Mouse (Mus musculus) neural tube, embryonic 15.5 days (tissue): ENCODE data around the gene Srarp. TPM values are rescaled to one million over a fixed set of nuclear protein-coding genes. Genes with fewer than 3 reads are reported as not detected.

Experiments
- ATAC-seq: fragments of 200-750 bp; cut with Nextera tagmentation; 2 replicates; pipeline ENCODE4 v1.8.0; 2017; ENCODE audit warnings: mild to moderate bottlenecking, moderate TSS enrichment, moderate library complexity; ENCODE audit not compliant: low FRiP score
- H3K27ac ChIP-seq: fragments of 300-500 bp; sonication (generic); replicated peaks from 2 replicates; pipeline ENCODE4 v1.5.1; 2015; ENCODE audit warnings: mild to moderate bottlenecking, inconsistent platforms
- H3K27me3 ChIP-seq: fragments of 300-500 bp; sonication (generic); replicated peaks from 2 replicates; pipeline ENCODE4 v1.6.1; 2015; ENCODE audit warnings: inconsistent platforms
- H3K36me3 ChIP-seq: fragments of 300-500 bp; sonication (generic); 2 replicates; pipeline ENCODE4 v1.6.1; 2015; ENCODE audit warnings: inconsistent platforms
- H3K4me1 ChIP-seq: fragments of 300-500 bp; sonication (generic); 2 replicates; pipeline ENCODE4 v1.6.1; 2015; ENCODE audit warnings: inconsistent platforms
- H3K4me2 ChIP-seq: fragments of 300-500 bp; sonication (generic); 2 replicates; pipeline ENCODE4 v1.6.1; 2015; ENCODE audit warnings: inconsistent platforms, mild to moderate bottlenecking, moderate library complexity
- H3K4me3 ChIP-seq: fragments of 300-500 bp; sonication (generic); replicated peaks from 2 replicates; pipeline ENCODE4 v1.5.1; 2015; ENCODE audit warnings: mild to moderate bottlenecking, inconsistent platforms
- H3K9ac ChIP-seq: fragments of 300-500 bp; sonication (generic); replicated peaks from 2 replicates; pipeline ENCODE4 v1.6.1; 2015; ENCODE audit warnings: mild to moderate bottlenecking, inconsistent platforms
- H3K9me3 ChIP-seq: fragments of 300-500 bp; sonication (generic); replicated peaks from 2 replicates; pipeline ENCODE4 v1.6.1; 2016; ENCODE audit warnings: inconsistent platforms
- WGBS: fragments of 180-500 bp; shearing (Covaris S2); methylation state at CpG from one replicate; pipeline ENCODE4 v1.1.7; 2015; ENCODE audit warnings: mixed read lengths; 5-methylcytosine and 5-hydroxymethylcytosine counted together
- polyA plus RNA-seq: library from polyadenylated mRNA; unstranded; fragments of >200 nt; fragmentation: Nextera tagmentation; extraction: Ambion mirVana; gene quantifications from 2 replicates; pipeline ENCODE4 v1.2.1, GENCODE M21; 2015

The Srarp gene
- polyA plus RNA-seq, 1 experiment from 2014 or later: 0.58 TPM

DNA sequence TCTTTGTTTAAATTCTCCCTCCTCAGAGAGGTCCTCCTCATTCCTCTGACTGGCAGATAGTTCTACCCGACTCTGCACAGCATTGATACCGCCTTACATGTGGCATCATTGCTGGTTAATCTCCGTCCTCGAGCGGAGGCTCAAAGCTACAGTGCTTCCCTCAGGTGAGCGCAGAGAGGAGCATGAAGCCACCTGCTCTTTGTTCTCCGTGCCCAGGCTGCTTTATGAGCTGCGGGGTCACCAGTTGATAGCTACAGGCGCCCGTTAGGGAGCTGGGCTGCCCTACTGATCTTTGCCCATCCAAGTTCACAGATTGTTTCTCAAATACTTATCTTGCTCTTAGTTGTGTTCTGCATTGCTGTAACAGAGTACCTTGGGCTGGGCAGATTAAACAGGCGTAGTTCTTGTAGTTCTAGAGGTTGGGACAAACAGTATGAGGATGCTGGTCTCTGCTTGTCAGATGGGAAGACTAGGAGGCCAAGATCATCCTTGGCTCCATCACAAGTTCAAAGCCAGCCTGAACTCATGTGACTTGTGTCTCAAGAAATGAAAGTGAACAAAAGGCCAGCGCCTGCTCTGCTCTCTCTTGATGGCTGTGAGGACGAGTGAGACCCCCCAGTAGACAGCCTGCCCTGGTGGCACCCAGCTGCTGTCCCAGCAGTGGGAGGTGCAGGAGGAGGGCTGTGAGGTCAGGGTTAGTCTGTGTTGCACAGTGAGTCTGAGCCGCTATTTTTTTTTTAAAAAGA, 20.5 kb upstream of the Srarp start:
- WGBS: 94% methylated on average over 14 of the region's 14 CpGs
- H3K9me3 ChIP-seq: no peaks in the 10 kb centered on the region
- H3K27ac ChIP-seq: no peak overlapping the region
- H3K4me3 ChIP-seq: no peak overlapping the region
- peaks cover 21% of the 10 kb centered on the region for H3K4me1 ChIP-seq
- ATAC-seq: no peak
- peaks cover 25% of the 10 kb centered on the region for H3K36me3 ChIP-seq
- no peak overlapping the region for H3K9ac ChIP-seq
- H3K4me2 ChIP-seq: no peak overlapping the region
- no peaks in the 10 kb centered on the region for H3K27me3 ChIP-seq

DNA sequence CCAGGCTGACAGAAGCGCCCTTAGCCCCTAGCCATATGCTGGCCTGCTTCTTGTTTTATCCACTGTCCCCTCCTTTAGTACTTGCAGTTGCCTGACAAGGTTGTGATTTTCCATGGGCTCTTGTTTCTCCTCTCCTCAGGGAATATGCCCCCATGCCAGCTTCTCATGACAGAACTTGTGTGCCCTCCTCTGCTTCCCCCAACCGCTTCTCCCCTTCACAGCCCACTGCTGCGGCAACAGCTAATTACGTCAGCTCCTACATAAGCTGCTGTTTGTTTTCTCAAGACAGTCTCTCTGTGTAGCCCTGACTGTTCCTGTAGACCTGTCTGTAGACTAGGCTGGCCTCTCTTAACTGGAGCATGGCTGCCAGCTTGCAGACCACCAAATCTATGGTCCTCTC, 19.6 kb upstream of the Srarp start:
- no peak overlapping the region for H3K9ac ChIP-seq

DNA sequence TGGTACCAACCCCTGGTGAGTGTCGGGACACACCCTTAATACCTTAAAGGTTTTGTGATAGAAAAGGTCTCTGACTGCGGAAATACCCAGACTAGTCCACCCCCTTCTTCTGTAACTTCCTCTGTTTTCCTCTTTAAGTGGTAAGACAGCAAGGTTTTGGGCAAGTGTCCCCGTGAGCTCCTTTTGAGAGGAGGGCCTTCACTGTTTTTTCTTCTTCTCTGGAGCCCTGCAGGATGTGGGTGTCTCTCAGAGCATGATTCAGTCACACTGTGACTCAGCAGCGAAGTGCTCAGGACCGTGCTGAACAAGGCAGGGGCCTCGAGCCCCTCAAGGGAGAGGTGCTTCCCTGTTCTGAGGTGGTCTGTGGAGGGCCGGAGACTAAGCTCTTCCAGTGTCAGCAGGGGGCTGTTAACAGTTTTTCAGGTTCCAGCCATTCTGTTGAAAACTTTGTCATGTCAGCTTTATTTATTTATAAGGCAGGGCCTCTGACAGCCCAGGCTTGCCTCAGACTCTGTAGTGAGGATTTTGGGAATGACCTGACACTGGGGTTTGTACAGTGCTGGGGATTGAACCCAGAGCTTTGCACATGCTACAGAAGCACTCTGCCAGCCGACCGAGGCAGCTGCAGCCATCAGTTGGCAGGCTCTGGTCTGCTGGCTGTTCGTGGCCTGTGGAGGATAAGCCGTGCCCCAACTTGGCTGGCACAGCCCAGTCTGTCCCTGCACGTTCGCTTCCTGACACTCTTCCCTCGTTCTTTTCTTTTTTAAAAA, 18.9 kb upstream of the Srarp start:
- peaks cover 34% of the 10 kb centered on the region for H3K36me3 ChIP-seq
- 80% methylated on average over 14 of the region's 14 CpGs for WGBS
- no peak for ATAC-seq

More for the DNA sequence above, 19.6 kb upstream of the Srarp start:
- H3K4me2 ChIP-seq: no peak overlapping the region
- ATAC-seq: no peak
- peaks cover 29% of the 10 kb centered on the region for H3K36me3 ChIP-seq
- H3K27ac ChIP-seq: no peak overlapping the region
- no peak overlapping the region for H3K4me3 ChIP-seq
- WGBS: 82% methylated on average over 4 of the region's 4 CpGs
- peaks cover 17% of the 10 kb centered on the region; the same call in 1 of the 2 replicates for H3K4me1 ChIP-seq
- H3K9me3 ChIP-seq: no peaks in the 10 kb centered on the region
- no peaks in the 10 kb centered on the region for H3K27me3 ChIP-seq

DNA sequence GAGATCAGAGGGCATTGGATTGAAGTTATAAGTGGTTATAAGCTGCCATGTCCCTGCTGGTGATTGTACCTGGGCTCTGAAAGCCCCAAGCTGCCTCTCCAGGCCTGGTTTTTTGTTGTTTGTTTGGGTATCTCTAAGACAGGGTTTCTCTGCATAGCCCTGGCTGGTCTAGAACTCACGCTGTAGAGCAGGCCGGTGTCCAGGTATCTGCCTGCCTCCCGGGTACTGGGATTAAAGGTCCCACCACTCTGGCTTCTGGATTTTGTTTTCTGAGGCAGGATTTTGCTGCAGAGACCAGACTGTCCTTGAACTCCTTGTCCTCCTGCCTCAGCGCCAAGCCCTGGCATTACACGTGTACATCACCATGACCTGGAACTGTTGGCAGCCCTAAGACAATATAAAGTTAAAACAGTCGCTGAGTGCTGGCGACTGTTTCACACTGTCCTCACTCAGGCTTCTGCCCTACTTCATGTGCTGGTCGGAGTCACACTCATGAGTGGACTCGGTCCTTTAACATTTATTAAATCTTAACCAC, 16.1 kb upstream of the Srarp start:
- 96% methylated on average over 9 of the region's 9 CpGs for WGBS
- H3K27ac ChIP-seq: no peak overlapping the region
- no peaks in the 10 kb centered on the region for H3K9me3 ChIP-seq
- H3K27me3 ChIP-seq: no peaks in the 10 kb centered on the region
- H3K4me3 ChIP-seq: no peak overlapping the region
- H3K4me1 ChIP-seq: peaks cover 8% of the 10 kb centered on the region; the same call in 1 of the 2 replicates
- H3K4me2 ChIP-seq: no peak overlapping the region
- peaks cover 58% of the 10 kb centered on the region for H3K36me3 ChIP-seq
- no peak for ATAC-seq
- no peak overlapping the region for H3K9ac ChIP-seq

More for the DNA sequence above, 18.9 kb upstream of the Srarp start:
- H3K4me2 ChIP-seq: no peak overlapping the region
- no peaks in the 10 kb centered on the region for H3K9me3 ChIP-seq
- no peak overlapping the region for H3K9ac ChIP-seq
- no peak overlapping the region for H3K4me3 ChIP-seq
- no peaks in the 10 kb centered on the region for H3K27me3 ChIP-seq
- no peak overlapping the region for H3K27ac ChIP-seq
- H3K4me1 ChIP-seq: peaks cover 17% of the 10 kb centered on the region; the same call in 1 of the 2 replicates

DNA sequence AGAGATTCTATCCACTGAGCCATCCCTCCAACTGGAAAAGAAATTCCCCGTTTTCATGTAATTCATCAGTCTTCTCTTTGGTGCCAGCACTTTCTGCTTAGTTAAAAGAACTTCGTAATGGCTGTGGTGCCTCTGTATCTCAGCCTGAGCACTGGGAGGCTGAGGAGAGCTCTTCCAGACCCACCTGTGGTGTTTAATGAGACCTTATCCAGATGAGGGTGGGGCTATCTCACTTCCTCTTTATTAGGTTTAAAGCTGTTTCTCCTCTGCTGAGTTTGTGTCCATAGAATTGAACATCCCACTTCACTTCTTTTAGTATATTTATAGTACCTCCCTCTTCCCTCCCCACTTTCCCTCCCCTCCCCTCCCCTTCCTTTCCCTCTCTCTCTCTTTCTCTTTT, 15.3 kb upstream of the Srarp start:
- no peaks in the 10 kb centered on the region for H3K27me3 ChIP-seq
- H3K4me3 ChIP-seq: no peak overlapping the region
- peaks cover 61% of the 10 kb centered on the region for H3K36me3 ChIP-seq
- H3K9me3 ChIP-seq: no peaks in the 10 kb centered on the region
- H3K27ac ChIP-seq: no peak overlapping the region
- H3K4me2 ChIP-seq: no peak overlapping the region
- WGBS: 87% methylated on average over 2 of the region's 2 CpGs
- no peak for ATAC-seq
- H3K4me1 ChIP-seq: peaks cover 13% of the 10 kb centered on the region
- H3K9ac ChIP-seq: no peak overlapping the region

DNA sequence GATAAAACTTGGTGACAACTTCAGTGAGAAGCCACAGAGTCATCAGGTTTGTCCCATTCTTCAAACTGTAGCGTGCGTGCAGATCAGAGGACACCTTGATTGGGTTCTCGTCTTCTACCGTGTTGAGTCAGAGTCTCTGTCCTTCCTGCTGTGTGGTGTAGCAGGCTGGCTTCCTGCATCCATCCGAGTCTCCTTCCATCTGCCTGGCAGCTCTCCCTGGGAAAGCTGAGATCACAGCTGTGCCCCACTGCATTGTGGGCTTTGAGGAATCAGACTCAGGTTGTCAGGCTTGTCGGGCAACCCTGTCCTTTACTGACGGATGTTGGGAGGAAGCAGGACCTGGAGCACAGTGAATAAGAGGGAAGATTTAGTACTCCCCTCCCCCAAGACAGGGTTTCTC, 10.3 kb upstream of the Srarp start:
- no peak overlapping the region for H3K4me2 ChIP-seq
- 69% methylated on average over 7 of the region's 7 CpGs for WGBS

DNA sequence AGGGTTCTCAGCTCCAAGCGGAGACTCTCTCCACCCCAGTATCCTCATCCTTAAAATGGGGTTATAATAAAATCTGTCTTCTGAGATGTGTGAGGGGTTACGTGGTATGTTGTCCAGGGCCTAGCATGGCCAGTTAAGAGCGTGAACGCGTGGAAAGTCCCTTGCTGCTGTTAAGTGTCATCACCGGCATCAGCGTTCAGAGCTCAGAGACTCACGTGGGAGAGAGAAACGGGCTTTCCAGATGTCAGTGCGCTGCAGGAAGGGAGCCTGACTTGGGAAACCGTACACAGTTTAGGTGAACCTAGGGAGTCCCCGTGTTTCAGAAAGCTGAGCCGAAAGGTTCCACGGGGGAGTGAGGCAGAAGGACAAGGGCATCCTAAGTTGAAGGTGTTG, 9.4 kb upstream of the Srarp start:
- peak overlapping the region; percentile 87 for H3K27ac ChIP-seq
- ATAC-seq: 0 out of 2 replicates have a peak, but pooled peaks have one; percentile 1
- H3K4me2 ChIP-seq: peak overlapping the region; percentile 73
- WGBS: 13% methylated on average over 14 of the region's 14 CpGs
- H3K9ac ChIP-seq: peak overlapping the region; percentile 96
- peak overlapping the region; percentile 100 for H3K4me3 ChIP-seq
- H3K4me1 ChIP-seq: peaks cover 24% of the 10 kb centered on the region
- peaks cover 36% of the 10 kb centered on the region for H3K36me3 ChIP-seq
- no peaks in the 10 kb centered on the region for H3K27me3 ChIP-seq
- no peaks in the 10 kb centered on the region for H3K9me3 ChIP-seq

More for the DNA sequence above, 10.3 kb upstream of the Srarp start:
- Histone ChIP-seq H3K4me1 (peaks cover 24% of the 10 kb centered on the region), H3K27ac (no peak overlapping the region), H3K9ac (no peak overlapping the region), H3K36me3 (peaks cover 40% of the 10 kb centered on the region), H3K27me3 (no peaks in the 10 kb centered on the region), H3K4me3 (no peak overlapping the region), H3K9me3 (no peaks in the 10 kb centered on the region)
- no peak for ATAC-seq

DNA sequence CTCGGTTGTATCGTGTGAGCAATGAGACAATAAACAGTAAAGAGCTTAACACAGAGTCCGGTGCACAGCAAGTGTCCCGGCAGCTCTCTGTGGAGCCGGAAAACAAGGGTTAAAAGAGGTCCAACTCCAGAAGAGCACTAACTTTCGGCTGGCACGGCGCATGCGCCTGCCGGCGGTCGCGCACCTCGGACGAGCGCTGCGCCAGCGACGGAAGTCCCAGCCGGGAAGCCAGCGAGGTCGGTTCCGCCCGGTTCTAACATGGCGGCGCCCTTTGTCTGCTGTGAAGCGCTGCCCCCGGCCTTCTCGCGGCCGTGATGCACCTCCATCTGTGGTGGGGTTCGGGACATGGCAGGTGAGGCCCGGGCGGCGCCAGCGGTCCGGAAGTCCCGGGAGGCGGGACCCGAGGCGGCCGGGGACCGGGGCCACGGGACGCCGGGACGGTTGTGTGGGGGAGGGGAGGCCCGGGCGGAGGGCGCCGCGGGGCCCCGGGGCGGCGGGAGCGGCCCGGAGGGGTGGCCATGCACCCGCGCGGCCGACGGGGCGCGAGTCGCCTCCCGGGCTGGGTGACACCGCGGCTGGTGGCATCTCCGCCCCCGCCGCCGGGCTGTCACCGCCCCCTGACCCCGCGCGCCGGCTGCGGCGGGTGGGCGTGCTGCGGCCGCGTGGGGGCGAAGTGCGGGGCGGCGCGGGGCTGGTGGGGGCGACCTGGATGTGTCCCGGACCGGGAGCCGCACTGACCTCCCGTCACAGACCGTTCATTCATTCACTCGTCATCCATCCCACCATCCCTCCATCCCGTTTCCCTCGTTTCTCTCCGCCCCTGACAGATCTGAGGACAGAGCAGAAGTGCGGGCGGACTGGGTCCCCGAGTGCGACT, 8.8 kb upstream of the Srarp start, which contains the start of gene Zbtb17:
Gene Zbtb17 (plus strand): TSS at position 204 of the 877 bp plus-strand sequence.
- Histone ChIP-seq H3K27ac (peak within 1 kb of the TSS; percentile 87), H3K4me3 (peak within 1 kb of the TSS; percentile 100), H3K4me1 (peaks cover 24% of the 10 kb centered on the region), H3K9me3 (no peaks in the 10 kb centered on the region), H3K9ac (peak within 1 kb of the TSS; percentile 96), H3K4me2 (peak within 1 kb of the TSS; percentile 73), H3K27me3 (no peaks in the 10 kb centered on the region), H3K36me3 (peaks cover 31% of the 10 kb centered on the region)
- ATAC-seq: peak; percentile 92
- under 1% methylated on average over 69 of the region's 102 CpGs for WGBS

DNA sequence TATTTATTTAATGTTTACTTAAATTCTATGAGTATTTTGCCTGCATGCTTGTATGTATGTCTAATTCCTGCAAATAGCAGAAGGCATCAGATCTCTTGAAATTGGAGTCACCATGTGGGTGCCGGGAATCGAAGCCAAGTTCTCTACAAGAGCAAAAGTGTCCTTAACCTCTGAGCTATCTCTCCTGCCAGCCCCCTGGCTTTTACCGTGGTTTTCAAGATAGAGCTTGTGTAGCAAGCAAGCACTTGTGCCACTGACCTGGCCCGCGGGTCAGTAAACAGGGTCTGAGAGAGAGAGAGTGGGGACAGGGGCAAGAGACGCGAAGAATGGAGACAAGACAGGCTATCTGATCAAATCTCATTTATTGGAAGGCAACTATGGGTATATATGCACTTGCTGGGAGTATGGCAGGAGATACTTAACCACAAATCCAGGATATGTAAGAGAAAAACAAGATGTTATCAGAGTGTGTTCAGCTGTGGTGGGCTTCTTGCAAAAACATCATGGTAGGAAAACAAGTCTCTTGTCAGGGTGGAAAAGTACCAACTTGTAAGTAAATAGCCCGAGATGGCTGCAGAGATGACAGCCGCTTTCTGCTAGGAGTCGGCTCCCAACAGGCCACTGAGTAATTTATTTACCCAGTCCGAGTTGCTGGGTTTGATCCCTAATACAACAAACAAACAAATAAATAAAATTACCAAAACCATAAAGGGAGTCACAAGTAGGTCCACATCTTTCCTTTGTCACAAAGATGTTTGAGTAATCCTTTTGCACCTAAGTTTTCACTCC, 7.9 kb upstream of the Srarp start:
- Histone ChIP-seq H3K4me2 (peak overlapping the region; percentile 73), H3K27ac (no peak overlapping the region; the same call in 1 of the 2 replicates), H3K4me3 (peak overlapping the region; percentile 100), H3K36me3 (peaks cover 23% of the 10 kb centered on the region), H3K9me3 (no peaks in the 10 kb centered on the region), H3K27me3 (no peaks in the 10 kb centered on the region), H3K9ac (peak overlapping the region; percentile 96), H3K4me1 (peaks cover 24% of the 10 kb centered on the region)
- WGBS: 52% methylated on average over 11 of the region's 11 CpGs
- no peak for ATAC-seq

DNA sequence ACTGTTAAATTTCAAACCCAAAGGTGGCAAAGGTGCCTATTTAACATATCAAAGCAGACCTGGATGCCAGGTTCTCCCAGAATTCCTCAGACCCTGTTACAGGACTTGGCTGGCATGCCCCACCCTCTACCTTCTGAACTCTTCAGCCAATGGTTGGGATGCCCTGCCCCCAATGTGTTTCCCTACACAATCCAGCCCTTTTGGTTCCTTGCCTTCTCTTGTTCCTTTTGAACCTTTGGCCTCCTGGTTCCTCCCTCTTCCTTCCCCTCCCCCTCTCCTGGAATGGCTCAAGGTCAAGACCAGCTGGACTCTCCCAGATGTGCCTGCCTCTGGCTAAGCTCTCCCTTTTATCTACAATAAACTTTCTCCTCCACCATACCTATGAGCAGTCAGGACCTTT, 5.0 kb upstream of the Srarp start:
- H3K27ac ChIP-seq: no peak overlapping the region
- H3K36me3 ChIP-seq: no peaks in the 10 kb centered on the region
- H3K4me2 ChIP-seq: no peak overlapping the region
- no peak overlapping the region for H3K4me3 ChIP-seq
- H3K4me1 ChIP-seq: peaks cover 16% of the 10 kb centered on the region
- ATAC-seq: no peak
- no peaks in the 10 kb centered on the region for H3K9me3 ChIP-seq
- no peaks in the 10 kb centered on the region for H3K27me3 ChIP-seq
- no peak overlapping the region for H3K9ac ChIP-seq
